Mouse (Mus musculus): ENCODE results near the gene Amigo3.

The Amigo3 gene

DNA sequence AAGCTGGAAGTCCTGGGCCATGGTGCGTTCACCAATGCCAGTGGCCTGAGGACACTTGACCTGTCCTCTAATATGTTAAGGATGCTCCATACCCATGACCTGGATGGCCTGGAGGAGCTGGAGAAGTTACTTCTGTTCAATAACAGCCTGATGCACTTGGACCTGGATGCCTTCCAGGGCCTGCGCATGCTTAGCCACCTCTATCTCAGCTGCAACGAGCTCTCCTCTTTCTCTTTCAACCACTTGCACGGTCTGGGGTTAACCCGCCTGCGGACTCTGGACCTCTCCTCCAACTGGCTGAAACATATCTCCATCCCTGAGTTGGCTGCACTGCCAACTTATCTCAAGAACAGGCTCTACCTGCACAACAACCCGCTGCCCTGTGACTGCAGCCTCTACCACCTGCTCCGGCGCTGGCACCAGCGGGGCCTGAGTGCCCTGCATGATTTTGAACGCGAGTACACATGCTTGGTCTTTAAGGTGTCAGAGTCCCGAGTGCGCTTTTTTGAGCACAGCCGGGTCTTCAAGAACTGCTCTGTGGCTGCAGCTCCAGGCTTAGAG, 786 bp downstream of the Amigo3 start:
- DNase-seq = peak; percentile 30 to 53

DNA sequence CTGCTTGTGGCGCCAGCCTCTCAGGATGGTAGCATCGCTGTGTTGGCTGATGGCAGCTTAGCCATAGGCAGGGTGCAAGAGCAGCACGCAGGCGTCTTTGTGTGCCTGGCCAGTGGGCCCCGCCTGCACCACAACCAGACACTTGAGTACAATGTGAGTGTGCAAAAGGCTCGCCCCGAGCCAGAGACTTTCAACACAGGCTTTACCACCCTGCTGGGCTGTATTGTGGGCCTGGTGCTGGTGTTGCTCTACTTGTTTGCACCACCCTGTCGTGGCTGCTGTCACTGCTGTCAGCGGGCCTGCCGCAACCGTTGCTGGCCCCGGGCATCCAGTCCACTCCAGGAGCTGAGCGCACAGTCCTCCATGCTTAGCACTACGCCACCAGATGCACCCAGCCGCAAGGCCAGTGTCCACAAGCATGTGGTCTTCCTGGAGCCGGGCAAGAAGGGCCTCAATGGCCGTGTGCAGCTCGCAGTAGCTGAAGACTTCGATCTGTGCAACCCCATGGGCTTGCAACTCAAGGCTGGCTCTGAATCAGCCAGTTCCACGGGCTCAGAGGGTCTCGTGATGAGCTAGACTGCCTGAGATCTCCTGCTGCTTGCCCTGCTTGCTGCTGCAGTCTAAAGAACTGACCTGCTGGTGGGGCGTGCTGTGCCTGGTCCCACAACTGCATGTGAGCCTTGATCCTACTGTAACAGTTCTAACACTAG, 1.5 kb downstream of the Amigo3 start:
- peak in 1 of 2 experiments; percentile 27 for DNase-seq

DNA sequence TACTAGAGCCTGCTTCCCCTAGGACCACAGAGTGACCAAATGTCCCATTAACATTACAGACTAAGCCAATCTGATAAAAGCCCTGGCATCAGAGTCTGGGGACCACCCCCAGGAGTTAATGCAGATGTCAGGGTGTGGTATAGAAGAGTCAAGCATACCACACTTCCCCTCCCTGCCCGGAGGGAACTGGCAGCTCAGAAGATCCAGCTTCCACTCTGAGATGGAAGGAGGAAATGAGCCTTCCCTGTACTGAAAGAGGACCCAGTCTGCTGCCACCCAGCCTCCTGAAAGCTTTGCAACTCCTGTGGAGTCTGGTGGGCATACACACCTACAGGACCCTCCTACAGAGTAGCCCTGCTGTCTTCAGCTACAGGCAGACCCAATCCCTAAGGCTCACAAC, 2.1 kb downstream of the Amigo3 start:
- no peak for DNase-seq

DNA sequence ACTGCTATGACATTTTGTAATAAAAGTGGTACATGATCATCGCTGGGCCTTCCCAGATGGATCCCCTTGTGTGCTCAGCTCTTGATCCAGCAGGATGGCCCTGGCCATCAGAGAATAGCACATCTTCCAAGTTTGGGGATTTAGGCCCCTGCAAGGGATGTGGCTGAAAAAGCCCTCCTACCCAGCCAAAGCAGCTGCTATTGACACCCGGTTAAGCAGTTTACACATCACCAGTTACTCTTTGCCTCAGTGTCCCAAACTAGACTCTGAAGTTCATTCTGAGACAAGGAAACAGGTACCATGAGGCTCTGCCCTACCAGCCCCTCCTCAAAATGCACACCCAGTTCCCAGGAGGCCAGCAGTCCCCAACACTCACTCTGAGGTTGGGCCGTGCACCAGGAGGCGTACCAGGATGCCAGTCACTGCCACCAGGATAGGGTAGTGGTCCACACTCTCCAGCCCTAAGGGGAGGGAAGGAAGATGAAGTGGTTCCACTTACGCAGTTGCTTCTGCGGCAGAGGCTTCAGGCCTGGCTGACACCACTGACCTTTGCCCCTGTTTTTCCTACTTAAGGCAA, 2.8 kb downstream of the Amigo3 start:
- DNase-seq = peak in 1 of 2 experiments; percentile 11

DNA sequence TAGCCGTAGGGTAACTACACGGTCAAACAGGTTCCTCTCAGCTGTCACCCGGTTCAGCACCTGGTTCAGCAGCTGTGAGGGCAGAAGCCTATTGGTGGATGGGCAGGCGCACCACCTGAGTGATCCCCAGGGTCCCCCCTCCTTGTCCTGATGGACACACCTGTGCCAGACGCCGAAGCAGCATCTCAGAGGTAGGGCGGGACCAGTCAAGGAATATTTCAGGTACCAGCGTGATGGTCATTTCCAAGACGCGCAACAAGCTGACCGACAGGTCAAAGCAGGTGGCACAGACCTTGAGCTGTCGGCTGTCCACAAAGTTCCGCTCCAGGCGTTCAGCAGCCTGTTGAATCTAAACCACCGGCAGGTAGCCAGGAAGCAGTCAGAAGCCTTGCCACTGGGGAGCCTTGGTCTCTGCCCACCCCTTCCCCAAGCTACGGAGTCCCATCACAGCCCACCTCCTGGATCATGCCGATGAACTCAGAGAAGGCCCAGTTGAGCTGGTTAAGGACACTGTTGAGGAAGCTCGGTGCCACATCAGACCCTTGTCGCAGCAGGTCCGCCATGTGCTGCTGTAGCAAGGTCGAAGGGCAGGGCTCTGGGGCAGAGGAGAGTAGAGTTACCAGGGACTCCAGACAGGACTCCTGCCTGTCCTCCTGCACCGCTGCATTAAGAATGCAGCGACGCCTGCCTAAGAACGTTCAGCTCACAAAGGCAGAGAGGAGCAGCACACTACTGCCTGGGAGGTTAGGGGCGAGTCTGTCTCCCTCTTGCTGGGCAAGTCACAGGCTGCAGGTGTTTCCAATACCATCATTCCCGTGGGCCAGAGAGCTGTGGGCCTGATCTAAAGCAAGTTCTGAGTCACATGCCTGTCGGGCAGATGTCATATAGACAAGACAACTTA, 3.7 kb downstream of the Amigo3 start:
- peak; percentile 13 to 20 for DNase-seq

DNA sequence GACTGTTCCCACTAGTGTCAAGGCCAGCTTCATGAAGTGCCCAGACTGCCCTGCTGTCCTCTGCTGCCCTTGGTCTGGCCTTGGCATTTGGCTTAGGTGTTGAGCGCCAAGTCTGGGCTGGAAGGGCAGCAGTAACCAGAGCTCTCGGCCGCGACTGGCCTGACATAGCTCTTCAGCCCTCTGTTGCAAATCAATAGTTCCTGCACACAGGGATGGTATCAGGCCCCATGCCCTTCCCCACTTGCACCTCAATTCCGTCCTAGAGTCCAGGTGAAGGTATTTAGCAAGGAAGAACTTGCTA, 4.3 kb downstream of the Amigo3 start:
- peak in 1 of 2 experiments; percentile 33 for DNase-seq

DNA sequence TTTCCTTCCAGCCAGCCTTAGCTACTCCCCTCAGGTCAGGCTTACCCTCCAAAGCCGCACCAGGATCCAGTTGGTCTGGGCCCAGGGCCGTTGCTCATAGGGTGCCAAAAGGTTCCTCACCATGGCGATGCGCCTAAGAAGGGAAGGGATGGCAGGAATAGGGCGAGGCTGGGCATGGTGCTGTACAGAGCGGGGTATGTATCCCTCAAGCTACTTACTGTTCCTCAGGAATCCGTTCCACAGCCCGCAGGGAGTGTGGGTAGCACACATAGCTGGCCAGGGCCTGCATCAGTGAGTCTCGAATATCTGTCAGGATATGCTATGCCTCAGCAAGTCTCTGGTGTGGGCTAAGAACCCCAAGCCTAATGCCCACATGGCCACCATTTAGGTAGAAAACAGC, 5.3 kb downstream of the Amigo3 start:
- peak in 1 of 2 experiments; percentile 28 for DNase-seq

DNA sequence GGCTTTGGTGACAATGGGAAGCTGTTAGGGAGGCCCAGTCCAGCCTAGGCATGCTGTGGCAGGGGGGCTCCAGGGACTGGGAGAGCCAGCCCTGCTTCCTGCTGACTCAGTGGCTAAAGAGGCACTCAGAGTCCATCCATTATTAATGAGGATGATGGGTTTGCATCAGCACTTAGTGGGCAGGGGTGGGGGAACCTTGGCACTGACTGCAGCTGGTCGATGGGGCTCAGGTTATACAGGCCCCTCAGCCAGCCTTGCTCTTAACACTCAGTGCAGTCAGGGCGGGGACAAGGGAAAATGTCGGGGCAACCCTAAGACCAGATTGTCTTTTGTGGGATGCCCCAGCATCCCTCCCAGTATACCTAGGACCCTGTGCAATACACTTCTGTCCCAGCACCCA, 9.2 kb downstream of the Amigo3 start:
- DNase-seq = peak in 1 of 2 experiments; percentile 11

DNA sequence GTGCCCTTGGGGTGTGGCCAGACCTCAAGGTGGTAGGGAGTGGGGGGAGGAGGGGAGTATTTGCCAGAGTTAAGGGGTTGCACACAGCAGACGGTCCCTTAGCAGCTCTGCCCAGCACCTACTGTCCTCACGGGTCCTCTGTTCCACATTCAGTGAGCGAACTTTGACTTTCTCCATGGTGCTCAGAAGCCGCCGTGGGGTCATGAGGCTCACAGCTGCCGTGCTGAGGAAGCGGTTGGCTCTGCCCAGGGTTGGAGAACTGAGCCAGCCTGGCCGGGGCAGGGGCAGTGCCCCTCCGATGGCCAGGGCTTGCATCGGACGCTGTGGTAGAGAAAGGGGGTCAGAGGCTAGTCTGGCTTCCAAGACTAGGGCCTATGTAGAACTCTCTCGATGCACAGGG, 10.4 kb downstream of the Amigo3 start:
- no peak for DNase-seq

DNA sequence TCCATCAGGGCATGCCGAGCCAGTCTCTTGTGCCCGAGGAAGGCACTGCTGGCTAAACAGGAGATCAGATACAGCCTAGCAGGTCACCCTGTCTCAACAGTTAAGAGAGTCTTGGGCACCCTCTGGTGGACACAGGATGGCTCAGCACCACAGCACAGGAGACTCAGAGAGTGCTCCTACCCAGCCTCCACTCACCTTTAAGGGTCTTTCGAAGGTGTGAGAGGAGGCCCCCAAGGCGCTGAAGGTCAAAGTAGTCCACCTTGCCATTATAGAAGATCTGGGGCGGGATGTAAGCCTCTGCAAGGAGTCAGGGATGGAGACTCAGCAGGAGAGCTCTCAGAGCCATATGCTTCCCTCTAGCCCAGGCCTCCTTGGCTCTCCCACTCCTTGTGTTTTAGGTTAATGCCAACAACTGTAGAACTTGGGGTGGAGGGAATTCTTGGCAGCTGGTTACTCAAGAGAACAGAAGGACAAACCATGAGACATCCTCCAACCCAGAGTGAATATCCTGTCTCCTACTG, 12.6 kb downstream of the Amigo3 start:
- peak; percentile 87 to 88 for DNase-seq

DNA sequence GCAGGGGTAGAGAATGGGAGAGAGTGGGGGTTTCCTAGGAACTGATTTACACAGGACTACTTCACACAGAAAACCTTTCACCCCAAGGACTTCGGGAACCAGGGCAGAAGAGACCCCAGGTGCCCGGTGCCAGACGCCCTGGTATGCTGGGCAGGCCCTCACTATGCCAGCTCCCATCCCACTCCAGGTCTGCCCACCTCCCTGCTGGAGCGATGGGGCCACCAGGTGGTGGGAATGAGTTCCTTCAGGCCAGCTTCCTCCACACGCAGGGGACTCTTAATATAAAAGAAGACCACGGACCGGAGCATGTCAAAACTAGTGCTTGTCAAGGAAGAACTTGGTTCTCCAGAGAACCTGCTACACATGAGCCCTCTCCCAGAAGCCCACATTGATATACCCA, 14.2 kb downstream of the Amigo3 start:
- DNase-seq = peak in 1 of 2 experiments; percentile 61

DNA sequence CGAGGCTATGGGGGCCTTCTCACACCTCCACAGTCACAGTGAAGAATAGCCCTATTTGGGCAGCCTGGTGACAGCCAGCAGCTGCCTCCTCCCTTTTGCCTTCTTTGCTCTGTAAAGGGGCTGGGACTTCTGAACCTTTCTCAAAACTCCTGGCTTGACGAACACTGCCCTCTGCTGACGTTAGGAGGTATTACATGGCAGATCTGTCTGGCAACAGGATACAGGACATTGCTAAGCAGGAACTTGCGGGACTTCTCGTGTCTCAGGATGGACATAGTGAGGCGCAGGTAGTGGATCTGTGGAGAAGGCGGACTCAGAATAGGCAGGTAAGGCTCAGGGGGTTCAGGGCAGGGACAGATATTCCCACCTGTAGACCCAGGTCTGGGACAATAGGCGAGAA, 14.9 kb downstream of the Amigo3 start:
- peak; percentile 91 to 94 for DNase-seq

DNA sequence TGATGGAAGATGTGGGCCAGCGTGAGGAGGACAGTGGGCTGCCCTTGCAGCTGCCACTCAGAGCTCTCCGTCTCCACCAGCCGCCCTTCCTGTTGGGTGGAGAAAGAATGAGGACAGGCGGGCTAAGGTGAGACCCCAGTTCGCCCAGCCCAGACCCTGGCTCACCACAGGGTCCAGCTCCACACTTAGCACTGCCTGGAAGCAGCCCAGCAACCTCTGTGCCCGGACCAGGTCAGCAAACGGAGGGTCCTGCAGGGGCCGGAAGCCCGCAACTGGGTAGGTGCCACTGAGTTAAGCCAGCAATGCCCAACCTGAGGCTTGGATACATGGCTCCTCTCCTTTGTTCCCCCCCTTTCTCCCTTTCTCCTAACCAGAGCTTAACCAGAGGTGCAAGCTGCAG, 16.0 kb downstream of the Amigo3 start:
- peak in 1 of 2 experiments; percentile 39 for DNase-seq

DNA sequence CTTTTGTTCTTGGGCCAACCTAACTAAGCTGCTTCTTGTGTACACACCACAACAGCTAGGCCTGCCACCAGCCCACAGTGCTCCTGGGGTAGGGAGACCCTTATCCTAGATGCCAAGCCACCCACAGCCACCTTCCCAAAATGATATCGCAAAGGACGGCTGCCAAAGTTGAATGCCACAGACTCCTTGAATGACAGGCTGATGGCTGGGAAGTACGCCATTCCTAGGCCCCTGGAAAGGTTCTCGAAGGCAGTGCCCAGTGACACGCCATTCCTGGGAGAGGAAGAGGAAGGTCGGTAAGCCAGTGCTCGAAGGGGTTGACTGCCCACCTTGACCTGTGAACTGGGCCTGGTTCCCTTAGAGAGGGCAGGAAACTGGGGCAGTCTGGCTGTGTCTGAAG, 16.6 kb downstream of the Amigo3 start:
- peak in 1 of 2 experiments; percentile 20 for DNase-seq

DNA sequence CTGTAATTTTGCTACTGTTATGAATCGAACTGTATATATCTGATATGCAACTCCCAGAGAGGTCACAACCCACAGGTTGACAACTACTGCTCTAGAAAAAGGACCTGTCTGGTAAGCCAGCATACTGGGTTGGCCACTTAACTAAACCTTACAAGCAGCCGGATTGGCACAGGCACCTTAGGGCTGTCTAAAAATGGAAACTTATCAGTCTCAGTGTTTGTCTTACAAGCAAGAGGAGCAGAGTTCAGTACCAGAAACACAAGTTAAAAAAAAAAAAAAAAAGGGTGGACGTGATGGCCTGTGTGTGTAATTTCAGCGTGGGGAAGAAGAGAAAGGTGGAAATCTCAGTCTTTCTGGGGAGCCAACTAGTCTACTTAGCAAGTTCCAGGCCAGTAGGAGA, 18.8 kb downstream of the Amigo3 start:
- no peak for DNase-seq

DNA sequence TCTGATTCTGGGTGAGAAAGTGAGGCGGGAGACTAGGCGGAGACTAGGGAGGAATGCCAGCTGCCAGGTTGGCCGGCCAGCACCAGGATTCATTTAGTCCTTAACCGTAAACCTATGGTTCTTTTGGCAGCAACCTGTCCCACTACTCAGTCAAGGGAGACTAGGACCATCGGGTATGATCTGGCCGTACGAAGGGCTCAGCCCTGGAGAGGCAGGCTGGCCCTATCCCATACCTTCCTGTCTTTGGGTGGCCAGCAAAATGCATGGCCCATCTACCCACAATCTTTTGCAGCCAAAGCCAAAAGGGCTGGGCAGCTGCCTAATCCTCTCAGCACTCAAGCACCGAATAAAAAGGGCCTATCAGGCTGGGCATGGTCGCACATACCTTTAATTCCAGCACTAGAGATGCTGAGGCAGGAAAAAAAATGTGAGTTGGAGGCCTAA, 19.5 kb downstream of the Amigo3 start:
- peak; percentile 75 to 77 for DNase-seq

DNA sequence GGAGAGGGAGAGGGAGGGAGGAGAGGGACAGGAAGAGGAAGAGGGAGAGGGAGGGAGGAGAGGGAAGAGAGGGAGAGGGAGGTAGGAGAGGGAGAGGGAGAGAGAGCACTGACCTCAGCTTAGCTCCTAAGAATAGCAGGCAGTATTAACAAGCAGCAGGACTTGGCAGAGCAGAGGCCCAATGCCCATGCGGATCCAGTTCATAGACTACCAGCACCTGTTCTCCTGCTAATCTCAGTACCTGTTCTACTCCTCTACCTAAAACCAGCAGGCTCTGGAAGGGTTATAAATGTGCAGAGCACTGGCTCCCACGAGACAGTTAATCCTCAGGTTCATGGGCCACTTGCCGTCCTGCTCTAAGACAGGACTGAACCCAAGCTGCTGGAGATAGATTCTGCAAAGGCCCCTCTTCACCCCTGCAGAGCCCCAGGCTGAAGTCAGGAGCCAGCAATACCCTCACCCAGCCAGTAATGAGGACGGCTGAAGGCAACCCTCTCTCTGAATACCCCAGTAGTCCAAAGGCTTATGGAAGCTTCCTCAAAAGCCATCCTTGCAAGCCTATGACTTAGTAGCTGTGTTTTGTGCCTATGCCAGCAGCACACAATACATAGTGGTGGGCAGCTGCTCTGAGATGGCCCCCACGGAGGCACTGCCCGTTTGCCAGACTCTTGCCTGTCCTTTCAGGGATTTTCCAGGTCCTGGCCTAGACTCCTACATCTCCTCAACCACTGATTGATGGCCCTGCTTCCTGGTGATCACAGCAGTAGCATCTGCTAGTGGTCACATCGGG, 20.4 kb downstream of the Amigo3 start:
- DNase-seq = peak; percentile 85 to 86

DNA sequence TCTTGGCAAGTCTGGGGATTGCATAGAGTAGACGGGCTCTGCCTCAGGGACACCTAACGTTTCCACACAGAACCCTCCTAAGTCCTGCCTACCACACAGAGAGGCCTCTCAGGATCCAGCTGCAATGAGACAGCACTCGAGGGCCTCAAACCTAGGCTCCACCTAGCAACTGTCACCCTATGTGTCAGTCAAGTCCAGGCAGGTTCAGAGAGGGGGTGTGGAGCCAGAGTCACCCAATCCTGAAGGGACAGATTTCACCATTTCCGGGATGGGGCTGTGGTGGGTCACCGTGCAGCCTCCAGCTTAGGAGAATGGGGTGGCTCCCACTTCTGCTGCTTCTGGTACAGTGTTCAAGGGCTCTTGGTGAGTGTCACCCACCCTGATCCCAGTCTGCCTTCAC, 27.2 kb downstream of the Amigo3 start, which contains the start of gene Mst1:
Mst1 (plus strand) TSS at position 269 of the 400 bp plus-strand sequence.
- DNase-seq = no peak

DNA sequence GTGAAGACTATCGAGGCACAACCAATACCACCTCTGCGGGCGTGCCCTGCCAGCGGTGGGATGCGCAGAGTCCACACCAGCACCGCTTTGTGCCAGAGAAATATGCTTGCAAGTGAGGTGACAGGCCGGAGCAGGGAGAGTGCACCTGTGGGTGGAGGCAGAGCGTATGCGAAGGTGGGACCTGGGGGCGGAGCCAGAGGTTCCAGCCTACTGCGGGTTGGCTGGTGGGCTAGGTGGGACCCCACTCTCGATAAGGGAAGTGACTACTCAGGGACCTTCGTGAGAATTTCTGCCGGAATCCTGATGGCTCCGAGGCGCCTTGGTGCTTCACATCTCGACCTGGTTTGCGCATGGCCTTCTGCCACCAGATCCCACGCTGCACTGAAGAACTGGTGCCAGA, 29.6 kb downstream of the Amigo3 start:
- peak; percentile 60 to 63 for DNase-seq

DNA sequence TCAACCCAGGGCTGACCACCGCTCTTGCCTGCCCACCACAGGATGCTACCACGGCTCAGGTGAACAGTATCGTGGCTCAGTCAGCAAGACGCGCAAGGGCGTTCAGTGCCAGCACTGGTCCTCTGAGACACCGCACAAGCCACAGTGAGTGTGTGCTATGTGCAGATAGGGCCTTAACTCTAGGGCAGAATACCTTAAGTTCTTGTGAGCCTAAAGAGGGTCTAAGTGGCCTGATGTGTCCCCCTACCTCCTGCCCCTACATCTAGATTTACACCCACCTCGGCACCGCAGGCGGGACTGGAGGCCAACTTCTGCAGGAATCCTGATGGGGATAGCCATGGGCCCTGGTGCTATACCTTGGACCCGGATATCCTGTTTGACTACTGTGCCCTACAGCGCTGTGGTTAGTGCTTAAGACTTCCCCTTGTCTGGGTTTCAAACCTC, 30.1 kb downstream of the Amigo3 start, which contains the start of gene Rnf123:
Rnf123 (minus strand) TSS at position 359 of the 444 bp plus-strand sequence.
- DNase-seq = no peak

DNA sequence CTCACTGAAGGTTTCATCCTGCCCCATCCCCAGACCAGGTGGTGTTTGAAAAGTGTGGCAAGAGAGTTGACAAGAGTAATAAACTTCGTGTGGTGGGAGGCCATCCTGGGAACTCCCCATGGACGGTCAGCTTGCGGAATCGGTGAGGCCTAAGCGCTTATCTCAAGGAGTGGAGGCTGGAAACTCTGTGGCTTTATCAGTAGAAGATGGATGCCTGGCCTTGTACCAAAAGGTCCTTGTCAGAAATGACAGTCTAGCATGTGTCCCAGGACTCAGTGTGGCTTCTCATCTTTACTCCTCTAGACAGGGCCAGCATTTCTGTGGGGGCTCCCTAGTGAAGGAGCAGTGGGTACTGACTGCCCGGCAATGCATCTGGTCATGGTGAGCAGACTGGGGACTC, 30.6 kb downstream of the Amigo3 start:
- DNase-seq = no peak

DNA sequence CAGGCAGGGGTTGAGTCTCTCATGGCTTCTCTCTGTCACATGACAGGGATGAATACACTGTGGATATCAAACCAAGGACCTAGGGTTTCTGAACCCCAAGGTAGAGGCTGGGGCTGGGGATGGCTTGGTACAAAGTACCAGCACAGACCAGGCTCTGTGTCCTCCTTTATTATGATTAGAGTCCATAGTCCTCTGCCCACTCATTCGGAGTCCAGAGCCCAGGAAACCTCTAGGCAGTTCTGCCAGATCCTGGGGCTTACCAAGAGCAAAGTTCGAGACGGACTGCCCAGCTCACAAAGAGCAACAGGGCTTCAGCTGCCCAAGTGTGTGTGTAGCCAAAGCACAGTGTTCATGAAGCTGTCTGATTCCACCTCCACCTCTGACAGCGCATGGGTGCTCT, 32.3 kb downstream of the Amigo3 start:
- no peak for DNase-seq
